Mouse (Mus musculus): ENCODE measurements around the gene Pnpt1. TPM values are rescaled to one million over a fixed set of nuclear protein-coding genes. Genes with fewer than 3 reads are reported as not detected.

The Pnpt1 gene
- 36.1 and 41.1 TPM in 2 replicates for polyA plus RNA-seq (2015; fragmentation: Nextera tagmentation; extraction: Ambion mirVana)

GRCm38 (mm10) chr11:29130385-29131355, at the start of gene Pnpt1:
TSS of gene Pnpt1 (plus strand) at chr11:29130744.
- no peaks in the 10 kb centered on the region; the same call in 1 of the 2 replicates for H3K4me1 ChIP-seq (ENCODE audit: control insufficient read depth, insufficient read depth, low read length)
- peak within 1 kb of the TSS; percentile 61 for H3K27ac ChIP-seq (ENCODE audit: low read length)
- H3K4me3 ChIP-seq (ENCODE audit: low read length) = peak within 1 kb of the TSS; percentile 92
- H3K9ac ChIP-seq (ENCODE audit: low read length) = peak within 1 kb of the TSS; percentile 83
- peak within 1 kb of the TSS; percentile 70 for H3K4me2 ChIP-seq (ENCODE audit: low read depth, low read length)
- WGBS = 4% methylated on average over 50 of the region's 50 CpGs
- peak; percentile 100 for ATAC-seq (replicated peaks; ENCODE audit: extremely low read depth, insufficient read depth, low FRiP score)
- H3K9me3 ChIP-seq (replicated peaks; ENCODE audit: control insufficient read depth, low read length) = no peaks in the 10 kb centered on the region
- no peaks in the 10 kb centered on the region for H3K27me3 ChIP-seq (ENCODE audit: control insufficient read depth, insufficient read depth, low read length)
- H3K36me3 ChIP-seq (ENCODE audit: control insufficient read depth, insufficient read depth) = peaks cover 8% of the 10 kb centered on the region

- no peak overlapping the region for H3K4me2 ChIP-seq (ENCODE audit: low read depth, low read length)
- no peaks in the 10 kb centered on the region for H3K36me3 ChIP-seq (ENCODE audit: control insufficient read depth, insufficient read depth)
- no peaks in the 10 kb centered on the region for H3K4me1 ChIP-seq (ENCODE audit: control insufficient read depth, insufficient read depth, low read length)
- ATAC-seq (replicated peaks; ENCODE audit: extremely low read depth, insufficient read depth, low FRiP score) = no peak
- H3K9ac ChIP-seq (ENCODE audit: low read length) = no peak overlapping the region
- H3K9me3 ChIP-seq (replicated peaks; ENCODE audit: control insufficient read depth, low read length) = no peaks in the 10 kb centered on the region
- 74% methylated on average over 2 of the region's 2 CpGs for WGBS
- no peak overlapping the region for H3K4me3 ChIP-seq (ENCODE audit: low read length)
- no peak overlapping the region for H3K27ac ChIP-seq (ENCODE audit: low read length)
- no peaks in the 10 kb centered on the region for H3K27me3 ChIP-seq (ENCODE audit: control insufficient read depth, insufficient read depth, low read length)
Measured at GRCm38 (mm10) chr11:29092403-29092802, 38.1 kb upstream of the Pnpt1 start.

- ATAC-seq (replicated peaks; ENCODE audit: extremely low read depth, insufficient read depth, low FRiP score) = no peak
- H3K27me3 ChIP-seq (ENCODE audit: control insufficient read depth, insufficient read depth, low read length) = no peaks in the 10 kb centered on the region
- no peaks in the 10 kb centered on the region for H3K4me1 ChIP-seq (ENCODE audit: control insufficient read depth, insufficient read depth, low read length)
- H3K9ac ChIP-seq (ENCODE audit: low read length) = no peak overlapping the region
- H3K4me2 ChIP-seq (ENCODE audit: low read depth, low read length) = no peak overlapping the region
- H3K4me3 ChIP-seq (ENCODE audit: low read length) = no peak overlapping the region
- H3K9me3 ChIP-seq (replicated peaks; ENCODE audit: control insufficient read depth, low read length) = no peaks in the 10 kb centered on the region
- no peak overlapping the region for H3K27ac ChIP-seq (ENCODE audit: low read length)
- 60% methylated on average over 2 of the region's 2 CpGs for WGBS
- H3K36me3 ChIP-seq (ENCODE audit: control insufficient read depth, insufficient read depth) = no peaks in the 10 kb centered on the region
Measured at GRCm38 (mm10) chr11:29098926-29099325, 31.6 kb upstream of the Pnpt1 start.

- Histone ChIP-seq H3K9ac (ENCODE audit: low read length) (peak overlapping the region; percentile 83), H3K27me3 (ENCODE audit: control insufficient read depth, insufficient read depth, low read length) (no peaks in the 10 kb centered on the region), H3K4me3 (ENCODE audit: low read length) (peak overlapping the region; percentile 92), H3K4me1 (ENCODE audit: control insufficient read depth, insufficient read depth, low read length) (no peaks in the 10 kb centered on the region; the same call in 1 of the 2 replicates), H3K4me2 (ENCODE audit: low read depth, low read length) (peak overlapping the region; percentile 62), H3K27ac (ENCODE audit: low read length) (no peak overlapping the region), H3K36me3 (ENCODE audit: control insufficient read depth, insufficient read depth) (peaks cover 8% of the 10 kb centered on the region), H3K9me3 (replicated peaks; ENCODE audit: control insufficient read depth, low read length) (no peaks in the 10 kb centered on the region)
- ATAC-seq (replicated peaks; ENCODE audit: extremely low read depth, insufficient read depth, low FRiP score) = peak; percentile 16; the same call in 1 of the 2 replicates
- 61% methylated on average over 11 of the region's 11 CpGs for WGBS
Measured at GRCm38 (mm10) chr11:29129862-29130384, 621 bp upstream of the Pnpt1 start.

GRCm38 (mm10) chr11:29140671-29141070, 10.1 kb downstream of the Pnpt1 start:
- no peak overlapping the region for H3K4me2 ChIP-seq (ENCODE audit: low read depth, low read length)
- no peak overlapping the region for H3K9ac ChIP-seq (ENCODE audit: low read length)
- H3K9me3 ChIP-seq (replicated peaks; ENCODE audit: control insufficient read depth, low read length) = no peaks in the 10 kb centered on the region
- H3K36me3 ChIP-seq (ENCODE audit: control insufficient read depth, insufficient read depth) = peaks cover 9% of the 10 kb centered on the region
- H3K27ac ChIP-seq (ENCODE audit: low read length) = no peak overlapping the region
- no peak for ATAC-seq (replicated peaks; ENCODE audit: extremely low read depth, insufficient read depth, low FRiP score)
- WGBS = 71% methylated on average over 1 of the region's 1 CpGs
- no peaks in the 10 kb centered on the region for H3K27me3 ChIP-seq (ENCODE audit: control insufficient read depth, insufficient read depth, low read length)
- H3K4me1 ChIP-seq (ENCODE audit: control insufficient read depth, insufficient read depth, low read length) = no peaks in the 10 kb centered on the region
- no peak overlapping the region for H3K4me3 ChIP-seq (ENCODE audit: low read length)

- no peak overlapping the region for H3K4me3 ChIP-seq (ENCODE audit: low read length)
- H3K4me1 ChIP-seq (ENCODE audit: control insufficient read depth, insufficient read depth, low read length) = no peaks in the 10 kb centered on the region
- no peaks in the 10 kb centered on the region for H3K9me3 ChIP-seq (replicated peaks; ENCODE audit: control insufficient read depth, low read length)
- no peak for ATAC-seq (replicated peaks; ENCODE audit: extremely low read depth, insufficient read depth, low FRiP score)
- no peaks in the 10 kb centered on the region for H3K27me3 ChIP-seq (ENCODE audit: control insufficient read depth, insufficient read depth, low read length)
- 79% methylated on average over 2 of the region's 2 CpGs for WGBS
- no peak overlapping the region for H3K4me2 ChIP-seq (ENCODE audit: low read depth, low read length)
- H3K27ac ChIP-seq (ENCODE audit: low read length) = no peak overlapping the region
- H3K9ac ChIP-seq (ENCODE audit: low read length) = no peak overlapping the region
- H3K36me3 ChIP-seq (ENCODE audit: control insufficient read depth, insufficient read depth) = peaks cover 15% of the 10 kb centered on the region
Measured at GRCm38 (mm10) chr11:29148901-29149300, 18.4 kb downstream of the Pnpt1 start.

- no peak overlapping the region for H3K4me3 ChIP-seq (ENCODE audit: low read length)
- no peak overlapping the region for H3K9ac ChIP-seq (ENCODE audit: low read length)
- no peak overlapping the region for H3K4me2 ChIP-seq (ENCODE audit: low read depth, low read length)
- no peaks in the 10 kb centered on the region for H3K27me3 ChIP-seq (ENCODE audit: control insufficient read depth, insufficient read depth, low read length)
- H3K36me3 ChIP-seq (ENCODE audit: control insufficient read depth, insufficient read depth) = peaks cover 14% of the 10 kb centered on the region
- 94% methylated on average over 4 of the region's 4 CpGs for WGBS
- no peak overlapping the region for H3K27ac ChIP-seq (ENCODE audit: low read length)
- no peaks in the 10 kb centered on the region for H3K4me1 ChIP-seq (ENCODE audit: control insufficient read depth, insufficient read depth, low read length)
- H3K9me3 ChIP-seq (replicated peaks; ENCODE audit: control insufficient read depth, low read length) = no peaks in the 10 kb centered on the region
- no peak for ATAC-seq (replicated peaks; ENCODE audit: extremely low read depth, insufficient read depth, low FRiP score)
Measured at GRCm38 (mm10) chr11:29163569-29163968, 33.0 kb downstream of the Pnpt1 start.

GRCm38 (mm10) chr11:29171959-29172391, 41.4 kb downstream of the Pnpt1 start:
- no peaks in the 10 kb centered on the region for H3K9me3 ChIP-seq (replicated peaks; ENCODE audit: control insufficient read depth, low read length)
- peak overlapping the region; percentile 83 for H3K27ac ChIP-seq (ENCODE audit: low read length)
- peak overlapping the region; percentile 100 for H3K4me3 ChIP-seq (ENCODE audit: low read length)
- WGBS = under 1% methylated on average over 34 of the region's 34 CpGs
- H3K4me1 ChIP-seq (ENCODE audit: control insufficient read depth, insufficient read depth, low read length) = peaks cover 8% of the 10 kb centered on the region
- H3K36me3 ChIP-seq (ENCODE audit: control insufficient read depth, insufficient read depth) = no peaks in the 10 kb centered on the region
- H3K27me3 ChIP-seq (ENCODE audit: control insufficient read depth, insufficient read depth, low read length) = no peaks in the 10 kb centered on the region
- peak overlapping the region; percentile 93 for H3K4me2 ChIP-seq (ENCODE audit: low read depth, low read length)
- peak overlapping the region; percentile 82 for H3K9ac ChIP-seq (ENCODE audit: low read length)
- ATAC-seq (replicated peaks; ENCODE audit: extremely low read depth, insufficient read depth, low FRiP score) = peak; percentile 6; the same call in 1 of the 2 replicates
